Mouse (Mus musculus) midbrain, embryonic 16.5 days (tissue): ENCODE data around the gene Rilpl1. TPM values are rescaled to one million over a fixed set of nuclear protein-coding genes. Genes with fewer than 3 reads are reported as not detected.

Experiments used
- ATAC-seq: fragments of 200-750 bp; cut with Nextera tagmentation; 2 replicates; pipeline ENCODE4 v1.8.0; 2017; ENCODE audit warnings: moderate TSS enrichment
- H3K27ac ChIP-seq: fragments of 300-500 bp; sonication (generic); 2 replicates; pipeline ENCODE4 v1.5.1; 2014; ENCODE audit warnings: mild to moderate bottlenecking, low read length, mixed read lengths
- H3K27me3 ChIP-seq: fragments of 300-500 bp; sonication (generic); 2 replicates; pipeline ENCODE4 v1.6.1; 2014; ENCODE audit warnings: low read depth, low read length, mixed read lengths; ENCODE audit not compliant: control insufficient read depth, insufficient read depth
- H3K36me3 ChIP-seq: fragments of 300-500 bp; sonication (generic); 2 replicates; pipeline ENCODE4 v1.6.1; 2014; ENCODE audit warnings: mild to moderate bottlenecking, low read length, moderate library complexity, mixed read lengths; ENCODE audit not compliant: control insufficient read depth, insufficient read depth
- H3K4me1 ChIP-seq: fragments of 300-500 bp; sonication (generic); 2 replicates; pipeline ENCODE4 v1.6.1; 2014; ENCODE audit warnings: mild to moderate bottlenecking, low read length, mixed read lengths; ENCODE audit not compliant: control insufficient read depth, insufficient read depth
- H3K4me2 ChIP-seq: fragments of 300-500 bp; sonication (generic); 2 replicates; pipeline ENCODE4 v1.6.1; 2014; ENCODE audit warnings: mild to moderate bottlenecking, low read length, mixed read lengths
- H3K4me3 ChIP-seq: fragments of 300-500 bp; sonication (generic); 2 replicates; pipeline ENCODE4 v1.5.1; 2014; ENCODE audit warnings: low read depth, mild to moderate bottlenecking, low read length, moderate library complexity, mixed read lengths
- H3K9ac ChIP-seq: fragments of 300-500 bp; sonication (generic); 2 replicates; pipeline ENCODE4 v1.6.1; 2014; ENCODE audit warnings: low read depth, low read length, mixed read lengths
- H3K9me3 ChIP-seq: fragments of 300-500 bp; sonication (generic); replicated peaks from 2 replicates; pipeline ENCODE4 v1.6.1; 2014; ENCODE audit warnings: mild to moderate bottlenecking, low read length, mixed read lengths; ENCODE audit not compliant: control insufficient read depth, poor library complexity, severe bottlenecking
- WGBS: fragments of 180-500 bp; shearing (Covaris S2); extraction: QIAGEN DNeasy Blood & Tissue Kit; methylation state at CpG from one replicate; pipeline ENCODE4 v1.1.7; 2014; 5-methylcytosine and 5-hydroxymethylcytosine counted together
- polyA plus RNA-seq: library from polyadenylated mRNA; unstranded; fragments of >200 nt; fragmentation: Nextera tagmentation; extraction: Ambion mirVana; gene quantifications from 2 replicates; pipeline ENCODE4 v1.2.1, GENCODE M21; 2015

Rilpl1 gene
- polyA plus RNA-seq, 1 experiment from 2014 or later: 11.7 TPM

DNA sequence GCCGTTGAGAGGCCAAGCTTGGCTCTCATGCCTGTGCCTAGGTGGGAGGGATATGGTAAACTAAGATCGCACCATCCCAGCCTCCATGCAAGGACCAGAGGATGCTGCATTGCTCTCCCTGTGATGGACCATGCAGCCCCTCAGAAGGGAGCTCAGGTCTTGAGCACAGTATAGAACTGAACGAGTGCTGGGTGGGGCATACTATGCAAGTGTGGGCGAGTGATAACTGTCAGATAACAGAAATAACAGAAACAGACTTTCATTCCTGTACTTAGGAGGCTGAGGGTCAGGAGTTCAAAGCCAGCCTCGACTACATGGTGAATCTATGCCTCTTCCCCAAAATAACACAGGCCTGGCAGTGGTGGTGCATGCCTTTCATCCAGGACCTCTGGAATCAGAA lies 3.8 kb upstream of the Rilpl1 start:
- Histone ChIP-seq H3K36me3 (no peaks in the 10 kb centered on the region), H3K9me3 (no peaks in the 10 kb centered on the region), H3K4me3 (no peak overlapping the region), H3K4me1 (peaks cover 12% of the 10 kb centered on the region), H3K9ac (no peak overlapping the region), H3K27me3 (no peaks in the 10 kb centered on the region), H3K27ac (no peak overlapping the region), H3K4me2 (no peak overlapping the region)
- WGBS: 74% methylated on average over 5 of the region's 5 CpGs
- ATAC-seq: no peak

DNA sequence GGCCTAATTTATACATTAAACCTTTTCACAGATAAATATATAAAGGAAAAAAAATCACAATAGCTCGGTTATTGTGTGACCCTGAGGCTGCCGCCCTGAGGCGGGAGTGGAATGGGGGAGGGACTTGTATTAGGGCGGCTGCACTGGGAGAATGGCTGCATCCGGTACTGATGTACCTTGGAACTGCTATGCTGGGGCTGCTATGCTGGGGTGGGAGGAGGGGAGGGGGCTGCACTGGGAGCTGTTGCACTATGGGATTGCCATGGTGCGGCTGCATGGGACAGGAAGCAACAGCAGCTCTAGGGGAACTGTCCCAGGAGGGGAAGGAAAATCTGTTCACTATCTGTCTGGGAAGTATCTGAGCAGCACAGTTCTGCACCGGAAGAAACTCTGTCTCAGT lies 1.3 kb upstream of the Rilpl1 start:
- Histone ChIP-seq H3K27ac (no peak overlapping the region), H3K36me3 (no peaks in the 10 kb centered on the region), H3K9me3 (no peaks in the 10 kb centered on the region), H3K4me1 (peaks cover 23% of the 10 kb centered on the region), H3K4me3 (no peak overlapping the region), H3K9ac (no peak overlapping the region), H3K27me3 (no peaks in the 10 kb centered on the region), H3K4me2 (no peak overlapping the region)
- ATAC-seq: no peak
- 37% methylated on average over 7 of the region's 7 CpGs for WGBS

- WGBS: 9% methylated on average over 14 of the region's 14 CpGs
- Histone ChIP-seq H3K4me2 (peak overlapping the region; percentile 87), H3K9me3 (no peaks in the 10 kb centered on the region), H3K4me1 (peaks cover 20% of the 10 kb centered on the region), H3K36me3 (no peaks in the 10 kb centered on the region), H3K27me3 (no peaks in the 10 kb centered on the region), H3K4me3 (peak overlapping the region; percentile 82), H3K27ac (peak overlapping the region; percentile 79), H3K9ac (peak overlapping the region; percentile 84)
- ATAC-seq: peak; percentile 61; the same call in 1 of the 2 replicates
Observed at GRCm38 (mm10) chr5:124531583-124531930, 366 bp upstream of the Rilpl1 start.

DNA sequence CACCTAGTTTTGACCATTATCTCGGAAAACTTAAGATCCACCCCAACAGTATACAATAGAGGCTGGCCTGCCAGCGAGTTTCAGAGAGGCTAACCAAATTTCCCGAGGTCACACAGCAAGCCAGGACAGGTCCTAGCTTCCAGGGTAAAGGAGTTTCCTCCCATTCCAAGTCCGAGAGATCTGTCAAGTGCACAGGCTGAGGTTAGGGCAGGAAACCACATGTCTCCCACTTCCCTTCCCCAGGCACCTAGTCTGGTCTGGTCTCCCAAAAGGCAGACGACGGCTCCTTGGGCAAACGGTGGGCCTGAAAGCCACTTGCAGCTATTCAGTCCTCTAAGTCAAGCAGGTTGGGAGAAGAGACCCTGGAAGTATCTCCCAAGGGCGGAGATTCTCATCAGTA lies 1.5 kb downstream of the Rilpl1 start:
- Histone ChIP-seq H3K4me1 (peaks cover 20% of the 10 kb centered on the region), H3K9ac (0 out of 2 replicates have a peak overlapping the region, but pooled peaks have one; percentile 27), H3K27ac (no peak overlapping the region), H3K4me3 (peak overlapping the region; percentile 82), H3K4me2 (peak overlapping the region; percentile 87), H3K36me3 (no peaks in the 10 kb centered on the region; the same call in 1 of the 2 replicates), H3K9me3 (no peaks in the 10 kb centered on the region), H3K27me3 (no peaks in the 10 kb centered on the region)
- 71% methylated on average over 8 of the region's 8 CpGs for WGBS
- ATAC-seq: no peak

GRCm38 (mm10) chr5:124529191-124529651 lies 2.0 kb downstream of the Rilpl1 start:
- Histone ChIP-seq H3K9ac (no peak overlapping the region), H3K4me3 (no peak overlapping the region), H3K4me2 (peak overlapping the region; percentile 87), H3K4me1 (peaks cover 20% of the 10 kb centered on the region), H3K27me3 (no peaks in the 10 kb centered on the region), H3K27ac (no peak overlapping the region), H3K36me3 (no peaks in the 10 kb centered on the region; the same call in 1 of the 2 replicates), H3K9me3 (no peaks in the 10 kb centered on the region)
- no peak for ATAC-seq
- 42% methylated on average over 8 of the region's 8 CpGs for WGBS

DNA sequence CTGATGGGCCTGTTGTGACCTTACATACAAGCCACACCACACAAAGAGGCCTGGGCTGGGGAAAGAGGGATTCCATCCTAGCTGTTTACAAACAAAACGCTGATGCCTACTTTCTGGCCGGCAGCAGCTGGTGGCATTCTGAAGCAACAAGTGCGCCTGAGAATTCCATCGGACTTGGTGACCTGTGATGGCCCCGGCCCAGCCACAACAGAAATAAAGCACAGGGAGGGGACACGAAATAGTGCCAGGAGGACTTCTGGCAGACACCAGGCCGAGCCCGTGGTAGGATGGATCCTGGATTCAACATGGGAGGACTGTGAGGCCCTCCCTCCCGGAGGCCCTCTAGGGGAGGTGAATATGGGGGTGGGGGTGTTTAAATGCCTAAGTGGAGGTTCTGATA lies 2.4 kb downstream of the Rilpl1 start:
- peaks cover 20% of the 10 kb centered on the region for H3K4me1 ChIP-seq
- no peak overlapping the region for H3K4me3 ChIP-seq
- H3K27me3 ChIP-seq: no peaks in the 10 kb centered on the region
- H3K36me3 ChIP-seq: no peaks in the 10 kb centered on the region; the same call in 1 of the 2 replicates
- peak overlapping the region; percentile 87 for H3K4me2 ChIP-seq
- 41% methylated on average over 9 of the region's 9 CpGs for WGBS
- no peak for ATAC-seq
- H3K9me3 ChIP-seq: no peaks in the 10 kb centered on the region
- peak overlapping the region; percentile 56; the same call in 1 of the 2 replicates for H3K27ac ChIP-seq
- peak overlapping the region; percentile 47; the same call in 1 of the 2 replicates for H3K9ac ChIP-seq

DNA sequence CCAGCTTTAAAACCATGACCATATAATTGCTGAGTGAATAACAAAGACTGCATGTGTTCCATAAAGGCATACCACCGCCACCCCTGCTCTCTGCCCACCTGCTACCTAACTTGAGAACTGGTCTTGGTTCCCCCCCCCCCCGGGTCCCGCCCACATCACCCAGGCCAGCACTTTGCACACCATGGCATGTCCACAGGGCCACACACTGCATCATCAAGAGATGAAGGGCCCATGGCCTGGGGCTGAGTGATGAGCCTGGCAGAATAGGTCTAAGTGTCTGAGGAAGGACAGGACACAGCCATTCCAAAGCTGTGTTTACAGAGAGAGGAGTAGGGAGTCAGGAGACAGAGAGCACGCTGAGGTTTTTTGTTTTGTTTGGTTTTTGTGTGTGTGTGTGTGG lies 2.8 kb downstream of the Rilpl1 start:
- Histone ChIP-seq H3K36me3 (no peaks in the 10 kb centered on the region; the same call in 1 of the 2 replicates), H3K27ac (no peak overlapping the region), H3K4me3 (no peak overlapping the region), H3K27me3 (no peaks in the 10 kb centered on the region), H3K4me1 (peaks cover 20% of the 10 kb centered on the region), H3K9me3 (no peaks in the 10 kb centered on the region), H3K4me2 (peak overlapping the region; percentile 87), H3K9ac (no peak overlapping the region; the same call in 1 of the 2 replicates)
- 75% methylated on average over 4 of the region's 4 CpGs for WGBS
- no peak for ATAC-seq

DNA sequence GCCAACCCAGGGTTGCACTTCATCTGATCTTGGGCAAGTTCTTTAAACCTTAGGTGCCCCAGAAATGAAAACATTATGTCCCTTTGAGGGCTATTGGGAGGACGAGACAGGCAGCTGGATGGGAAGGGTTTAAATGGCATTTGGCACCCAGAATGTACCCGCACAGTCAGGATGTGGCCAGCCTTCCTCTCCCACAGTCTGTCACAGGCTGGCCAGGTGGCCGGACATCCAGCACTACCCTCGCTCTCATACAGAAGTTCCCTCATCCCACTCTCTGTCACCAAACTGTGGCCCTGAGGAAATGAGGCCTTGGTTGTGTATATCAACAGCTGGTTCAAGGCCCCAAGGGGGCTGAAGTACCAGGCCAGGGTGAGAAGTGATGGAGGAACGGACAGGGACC lies 6.2 kb downstream of the Rilpl1 start:
- H3K27ac ChIP-seq: no peak overlapping the region
- no peak for ATAC-seq
- 94% methylated on average over 5 of the region's 5 CpGs for WGBS

GRCm38 (mm10) chr5:124523032-124523431 lies 8.2 kb downstream of the Rilpl1 start:
- 94% methylated on average over 8 of the region's 8 CpGs for WGBS
- H3K4me1 ChIP-seq: no peaks in the 10 kb centered on the region
- peaks cover 4% of the 10 kb centered on the region; the same call in 1 of the 2 replicates for H3K36me3 ChIP-seq
- H3K27me3 ChIP-seq: no peaks in the 10 kb centered on the region
- no peak overlapping the region for H3K27ac ChIP-seq
- H3K4me3 ChIP-seq: no peak overlapping the region
- no peaks in the 10 kb centered on the region for H3K9me3 ChIP-seq
- H3K4me2 ChIP-seq: no peak overlapping the region
- ATAC-seq: no peak
- no peak overlapping the region for H3K9ac ChIP-seq

More for the DNA sequence above, 6.2 kb downstream of the Rilpl1 start:
- H3K4me2 ChIP-seq: no peak overlapping the region
- H3K4me3 ChIP-seq: no peak overlapping the region
- H3K9ac ChIP-seq: no peak overlapping the region
- peaks cover 4% of the 10 kb centered on the region; the same call in 1 of the 2 replicates for H3K36me3 ChIP-seq
- H3K27me3 ChIP-seq: no peaks in the 10 kb centered on the region
- peaks cover 10% of the 10 kb centered on the region for H3K4me1 ChIP-seq
- H3K9me3 ChIP-seq: no peaks in the 10 kb centered on the region
